Mouse (Mus musculus) retina, postnatal 7 days (tissue): ENCODE data around the gene Acbd7.

Experiments used
- DNase-seq: peaks from one replicate; pipeline ENCODE4 v3.0.0-alpha.2; 2012; ENCODE audit warnings: low read depth, low spot score

Gene Acbd7

DNA sequence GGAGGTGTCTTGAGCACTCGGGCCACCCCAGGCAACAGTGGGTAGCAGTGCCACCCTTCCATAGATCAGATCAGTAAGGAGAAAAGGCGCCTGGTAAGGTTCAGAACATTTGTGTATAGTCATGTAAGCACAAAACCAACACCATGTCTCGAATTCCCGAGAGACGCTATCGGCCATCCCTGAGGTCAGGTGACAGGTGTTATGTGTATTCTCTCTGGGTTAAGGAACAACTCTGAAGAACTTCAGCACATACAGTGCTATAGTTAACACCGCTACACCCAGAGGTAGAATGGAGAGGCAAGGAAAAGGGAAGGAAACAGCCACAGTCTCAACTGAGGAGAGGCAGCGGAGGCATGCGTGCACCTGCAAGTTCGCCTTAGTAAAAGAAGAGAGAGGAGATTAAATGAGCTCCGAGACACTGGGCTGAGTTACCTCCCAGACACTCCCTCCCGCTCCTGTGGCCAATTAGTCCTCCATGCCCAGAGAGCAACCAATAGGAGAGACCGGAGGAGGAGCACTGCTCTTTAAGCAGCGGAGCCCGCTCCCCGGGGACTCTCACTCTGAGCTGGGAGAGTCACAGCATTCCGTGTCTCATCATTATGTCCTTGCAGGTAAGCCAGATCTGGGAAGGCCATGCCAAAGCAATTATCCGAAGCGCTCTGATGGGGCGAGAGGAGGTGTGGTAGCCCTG is at the start of gene Acbd7:
Acbd7 (plus strand) TSS at position 558 of the 691 bp plus-strand sequence.
- peak; percentile 57 for DNase-seq

DNA sequence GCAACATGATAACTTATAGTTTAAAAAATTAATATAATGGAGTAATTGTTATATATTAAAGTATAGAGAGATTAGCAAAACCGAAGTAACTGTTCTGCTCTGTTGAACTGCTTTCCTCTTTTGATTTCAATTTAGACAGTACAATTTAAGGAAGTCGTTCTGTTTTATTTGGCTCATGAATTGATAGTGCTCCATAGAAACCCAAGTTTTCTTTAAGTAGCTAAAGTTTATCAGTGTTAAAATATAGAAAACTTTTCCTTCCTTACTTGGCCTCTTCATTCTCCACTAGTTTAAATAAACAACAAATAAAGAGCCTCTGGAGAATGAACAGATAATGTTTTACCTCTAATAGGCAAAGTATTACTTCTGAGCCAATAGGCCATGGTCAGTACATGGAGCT is 49.7 kb upstream of the Acbd7 start:
- DNase-seq = no peak

DNA sequence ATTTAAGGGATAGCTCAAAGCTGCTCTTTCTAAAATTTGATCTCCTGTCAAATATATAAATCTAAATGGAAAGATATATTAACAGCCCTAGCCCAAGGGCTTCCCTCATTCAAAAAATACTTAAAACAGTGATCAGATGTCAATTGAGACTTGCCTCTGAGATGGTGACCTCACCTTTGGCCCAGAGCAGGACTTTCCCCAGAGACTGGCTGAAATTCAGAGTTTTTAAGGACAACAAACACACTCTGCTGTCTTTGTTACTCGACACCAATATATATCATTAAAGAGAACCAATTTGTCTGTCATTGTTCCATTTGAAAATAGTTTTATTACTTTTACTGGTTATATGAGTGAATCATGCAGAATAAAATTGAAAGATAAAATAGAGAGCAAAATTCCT is 46.4 kb upstream of the Acbd7 start:
- no peak for DNase-seq

DNA sequence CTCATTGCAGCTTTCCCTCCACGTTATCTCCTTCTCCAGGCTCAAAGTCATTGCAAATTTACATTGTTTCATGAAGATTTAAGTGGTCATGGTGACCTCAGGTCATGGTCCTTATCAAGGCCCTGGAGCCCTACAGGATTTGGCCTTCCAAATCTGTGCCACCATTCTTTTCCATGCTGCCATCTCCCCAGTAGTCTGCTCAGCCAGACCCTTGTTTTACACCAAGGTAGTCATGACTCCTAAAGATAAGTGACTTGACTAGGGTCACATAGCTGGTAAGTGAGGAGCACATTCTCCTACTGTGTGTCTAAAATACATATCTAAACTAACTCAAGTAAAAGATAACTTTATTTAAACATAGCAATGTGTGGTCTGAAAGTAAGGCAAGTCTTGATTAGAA is 43.8 kb upstream of the Acbd7 start:
- DNase-seq = no peak

DNA sequence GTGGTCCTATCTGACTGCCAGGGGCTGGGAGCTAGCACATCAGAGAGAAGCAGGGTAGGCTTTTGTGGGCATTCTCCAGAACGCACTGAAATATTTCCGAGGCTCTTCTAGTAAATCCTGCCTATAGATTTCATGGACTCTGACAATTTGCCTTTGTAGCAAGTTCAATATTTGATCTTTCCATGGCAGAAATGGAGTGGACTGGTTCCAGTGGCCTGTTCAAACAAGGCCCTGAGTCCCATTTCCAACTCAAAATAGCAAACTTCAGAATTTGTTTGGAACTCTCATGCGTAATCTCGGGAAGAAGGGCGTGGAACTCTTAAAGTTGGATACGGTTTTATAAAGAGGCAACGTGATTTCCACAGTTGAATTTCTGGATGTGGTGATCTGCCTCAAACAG is 40.1 kb upstream of the Acbd7 start:
- no peak for DNase-seq

DNA sequence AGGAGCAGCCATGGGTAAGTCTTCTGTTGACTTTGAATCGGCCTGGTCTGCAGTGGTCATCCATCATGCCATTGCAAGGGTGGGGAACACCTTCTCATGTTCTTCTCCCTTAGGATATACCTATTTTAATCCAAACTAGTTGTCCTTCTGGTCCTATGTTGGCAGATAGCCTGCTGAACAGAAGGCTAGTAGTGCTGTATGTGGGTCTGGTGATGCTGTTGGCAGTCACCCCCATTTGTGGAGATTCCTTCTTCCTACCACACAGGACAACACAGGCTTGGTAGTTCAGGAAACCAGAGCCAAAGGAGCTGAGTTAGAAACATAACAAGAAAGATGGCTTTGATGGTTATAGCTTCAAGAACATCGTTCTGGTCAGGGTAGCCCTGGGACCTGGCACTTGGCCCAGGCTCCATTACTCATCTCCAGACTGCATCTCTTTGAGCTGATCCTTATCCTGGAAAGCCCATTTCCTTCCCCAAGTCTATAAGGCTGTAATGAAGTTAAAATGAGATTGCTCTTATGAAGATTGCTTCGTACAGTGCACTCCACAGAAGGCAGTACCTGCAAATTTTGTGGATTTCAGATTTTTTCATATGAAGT is 30.4 kb upstream of the Acbd7 start:
- no peak for DNase-seq

DNA sequence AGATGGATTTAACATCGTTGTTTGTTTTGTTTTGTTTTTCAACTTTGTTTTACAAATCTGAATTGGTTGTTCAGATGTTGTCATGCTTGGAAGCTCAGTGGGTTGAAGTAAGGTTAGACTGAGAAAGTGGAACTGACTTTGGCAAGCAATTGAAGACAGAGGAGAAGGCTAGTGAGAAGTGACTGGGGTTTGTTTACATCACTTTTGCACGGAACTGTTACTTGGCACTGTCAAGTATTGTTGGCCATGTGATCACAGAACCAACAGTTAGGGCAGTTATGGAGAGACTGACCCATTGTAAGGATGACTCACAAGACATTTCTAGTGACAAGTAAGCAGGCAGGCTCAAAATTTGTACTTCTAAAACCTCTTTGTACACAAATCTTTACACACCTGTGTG is 12.8 kb upstream of the Acbd7 start:
- no peak for DNase-seq

DNA sequence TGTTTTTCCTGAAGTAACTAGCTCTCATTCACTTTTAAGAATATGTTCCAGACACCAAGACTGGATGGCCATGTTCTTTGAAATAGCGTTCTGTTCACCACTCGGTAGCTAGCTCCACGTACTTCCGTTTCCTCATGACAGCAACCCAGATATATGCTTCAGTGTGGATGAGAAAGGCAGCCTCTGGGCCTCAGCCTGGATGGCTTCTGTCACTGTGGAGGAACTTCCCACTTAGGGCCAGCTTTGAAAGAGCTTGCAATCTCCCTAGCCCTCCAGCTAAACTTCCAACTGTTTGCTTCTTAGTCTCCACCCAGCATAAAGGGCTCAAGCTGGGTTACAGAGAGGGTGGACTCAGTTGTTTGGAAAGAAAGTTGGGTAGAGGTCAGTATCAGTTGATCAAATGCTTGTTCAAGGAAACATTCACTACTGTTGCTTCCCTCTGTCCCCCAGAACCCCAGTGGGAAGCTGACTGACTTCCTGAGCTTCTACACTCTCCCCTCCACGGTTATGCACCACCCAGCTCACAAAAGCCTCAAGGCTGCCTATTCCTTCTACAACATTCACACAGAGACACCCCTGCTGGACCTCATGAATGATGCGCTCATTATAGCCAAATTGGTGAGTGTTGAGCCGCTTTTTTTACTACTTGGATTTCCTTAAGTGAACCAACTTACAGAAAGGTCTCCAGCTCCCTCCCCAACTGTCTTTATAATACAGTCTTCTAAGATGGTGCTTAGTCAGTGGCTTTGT is 11.4 kb upstream of the Acbd7 start:
- DNase-seq = no peak

DNA sequence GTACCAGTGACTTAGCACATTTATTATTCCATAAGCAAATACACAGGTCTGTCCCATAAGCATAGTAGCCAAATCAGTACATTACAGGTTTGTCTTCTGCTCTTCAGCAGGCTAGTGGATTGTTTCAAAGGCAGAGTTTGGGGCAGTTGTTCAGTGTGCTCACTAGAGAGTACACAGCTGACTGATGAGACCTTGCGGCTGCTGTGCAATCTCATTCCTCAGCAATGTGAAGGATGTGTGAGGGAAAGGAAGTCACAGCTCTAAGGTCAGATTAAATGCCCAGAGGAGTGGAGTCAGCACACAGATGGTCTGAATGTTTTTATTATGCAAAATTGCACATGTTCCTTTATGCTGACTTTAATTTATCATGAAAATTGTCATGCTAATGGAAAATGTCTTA is 9.4 kb upstream of the Acbd7 start:
- DNase-seq = no peak

DNA sequence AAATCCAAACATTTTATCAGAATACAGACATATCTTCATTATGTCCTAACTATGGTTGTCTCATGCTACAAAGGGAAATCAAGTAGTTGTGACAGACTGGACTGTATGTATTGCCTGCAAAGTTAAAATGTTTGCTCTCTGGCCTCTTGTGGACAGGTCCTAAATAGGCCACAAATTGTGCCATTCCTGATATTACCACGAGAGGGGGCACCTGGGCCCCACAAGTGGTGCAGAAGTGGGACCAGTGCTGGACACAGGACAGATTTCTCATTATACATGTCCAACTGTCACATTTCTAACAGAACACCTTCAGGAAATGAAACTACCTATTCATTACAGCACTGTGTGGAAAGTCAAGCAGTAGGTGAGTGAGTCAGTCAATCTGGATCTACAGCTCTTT is 8.6 kb upstream of the Acbd7 start:
- peak; percentile 45 for DNase-seq

DNA sequence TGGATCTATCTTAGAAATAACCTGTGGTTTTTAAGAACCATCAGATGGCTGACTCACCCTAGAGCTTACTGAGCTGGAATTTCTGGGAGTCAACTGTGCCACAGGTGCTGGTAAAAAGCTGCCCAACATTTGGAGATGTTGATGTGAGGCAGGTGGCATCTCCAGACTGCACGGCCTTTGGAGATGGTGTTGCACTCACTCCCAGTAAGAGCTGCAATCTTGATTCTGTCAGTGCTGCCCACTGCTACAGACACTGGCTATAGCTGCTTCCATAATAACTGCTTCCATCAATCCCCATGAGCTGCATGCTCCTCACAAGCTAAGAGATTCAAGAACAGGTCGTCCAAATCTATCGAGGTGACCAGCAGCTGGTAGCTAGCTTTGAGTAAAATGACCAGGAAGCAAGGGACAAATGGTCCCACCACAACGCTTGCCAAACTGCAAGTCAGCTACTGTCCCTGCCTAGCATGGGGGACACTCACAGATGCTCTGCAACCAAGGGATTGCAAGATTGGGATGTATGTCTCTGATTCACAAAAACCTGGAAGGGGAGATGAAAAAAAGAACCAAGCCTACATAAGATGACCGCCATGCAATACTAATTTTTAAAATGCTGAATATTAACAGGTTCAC is 4.8 kb upstream of the Acbd7 start:
- DNase-seq = no peak

DNA sequence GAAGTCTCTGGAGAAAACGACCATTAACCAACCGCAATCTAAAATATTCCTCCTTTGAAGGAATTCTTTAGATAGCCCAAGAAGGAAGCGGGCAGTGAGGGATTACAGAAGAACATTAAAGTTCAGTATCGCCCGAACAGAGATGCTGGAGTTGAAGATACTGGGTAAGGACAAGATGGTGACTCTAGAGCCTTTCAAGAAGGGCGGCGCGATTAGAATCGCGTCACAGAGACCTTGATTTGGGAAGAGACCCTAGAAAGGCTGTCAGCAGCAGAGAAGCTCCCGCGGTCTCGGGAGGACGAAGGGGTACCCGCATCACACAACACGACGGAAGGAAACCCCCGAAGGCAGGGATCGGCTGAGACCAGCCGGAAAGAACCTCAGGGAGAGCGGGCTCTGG is 3.9 kb upstream of the Acbd7 start:
- no peak for DNase-seq

DNA sequence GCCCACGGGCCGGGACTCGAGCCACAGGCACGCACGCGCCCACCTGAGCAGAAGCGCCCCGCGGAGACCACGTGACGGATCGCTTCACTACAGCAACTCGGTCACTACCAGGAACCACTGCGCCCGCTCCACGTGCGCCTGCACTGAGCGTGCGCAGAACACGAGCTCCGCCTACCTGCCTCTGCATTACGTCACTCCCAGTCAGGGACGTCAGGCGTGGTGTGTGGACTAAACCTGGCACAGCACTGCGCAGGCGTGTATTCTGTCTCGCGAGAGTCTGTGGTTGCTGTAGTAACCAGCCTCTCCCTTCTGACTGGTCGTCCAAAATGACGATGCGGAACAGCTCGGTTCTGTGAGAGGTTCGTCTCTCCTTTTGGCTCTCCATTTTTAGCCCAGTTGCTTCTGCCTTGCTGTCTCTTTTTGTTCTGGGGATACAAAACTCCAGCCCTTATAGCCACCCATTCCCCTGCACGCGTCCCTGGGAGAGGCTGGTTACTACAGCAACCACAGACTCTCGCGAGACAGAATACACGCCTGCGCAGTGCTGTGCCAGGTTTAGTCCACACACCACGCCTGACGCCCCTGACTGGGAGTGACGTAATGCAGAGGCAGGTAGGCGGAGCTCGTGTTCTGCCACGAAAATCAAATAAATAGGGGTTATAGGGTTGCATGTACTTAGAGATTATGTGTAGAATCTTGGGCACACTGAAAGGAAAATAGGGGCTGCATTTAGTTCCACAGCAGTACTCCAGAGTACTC is 3.3 kb upstream of the Acbd7 start, which contains the start of gene Rpp38:
Rpp38 (minus strand) TSS at position 160 of the 759 bp plus-strand sequence.
- DNase-seq = peak; percentile 94

DNA sequence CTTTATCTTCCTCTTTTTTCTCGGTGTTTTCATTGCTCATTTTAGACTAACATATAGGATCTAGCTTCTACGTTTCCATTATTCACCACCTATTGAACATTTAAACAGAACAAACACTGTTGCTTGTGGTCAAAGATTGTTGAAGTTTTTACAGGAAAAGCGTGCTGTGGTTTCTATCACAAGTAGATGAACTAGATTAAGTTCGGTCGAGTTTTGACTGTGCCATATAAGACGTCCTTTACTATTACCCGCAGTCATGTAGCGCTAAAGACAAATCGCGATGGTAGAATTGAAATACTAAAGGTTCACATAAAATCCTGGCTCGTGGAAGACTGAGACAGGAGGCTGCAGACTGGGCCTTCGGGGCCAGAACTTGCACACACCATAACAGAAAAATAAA is 2.2 kb upstream of the Acbd7 start:
- DNase-seq = no peak

DNA sequence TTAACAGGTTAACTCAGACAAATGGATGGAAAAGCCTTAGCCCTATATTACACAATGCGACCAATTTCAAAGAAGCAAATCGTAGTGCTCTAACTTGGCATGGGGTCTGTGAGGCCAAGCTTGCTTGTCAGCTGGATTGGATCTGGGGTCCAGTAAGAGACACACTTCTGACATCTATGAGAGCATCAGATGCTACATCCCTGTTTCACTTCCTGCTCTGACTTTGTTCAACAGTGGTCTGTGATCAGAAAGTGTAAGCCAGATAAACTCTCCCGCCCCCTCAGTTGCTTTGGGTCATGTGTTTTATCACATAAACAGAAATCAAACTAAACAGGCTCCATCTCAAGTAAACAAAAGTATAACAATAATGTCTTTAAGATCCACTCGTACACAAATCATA is 12.5 kb downstream of the Acbd7 start:
- DNase-seq = no peak

DNA sequence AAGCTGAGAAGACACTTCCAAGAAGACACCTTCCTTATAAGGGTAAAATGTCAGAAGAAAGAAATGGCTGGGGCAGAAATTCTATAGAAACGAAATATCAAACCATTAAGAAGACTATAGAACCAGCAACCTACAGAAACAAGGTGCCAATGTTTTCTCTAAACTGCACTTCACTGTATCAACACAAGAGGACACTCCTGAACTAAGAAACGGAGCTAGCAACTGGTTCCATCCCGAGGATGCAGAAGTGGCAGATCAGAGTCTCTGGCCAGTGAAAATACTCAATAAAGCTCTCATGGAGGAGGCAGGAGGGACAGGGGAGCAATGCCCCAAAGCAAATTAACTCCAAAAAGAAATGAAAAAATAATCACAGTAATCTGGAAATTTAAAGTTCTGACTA is 13.0 kb downstream of the Acbd7 start:
- DNase-seq = peak; percentile 45

DNA sequence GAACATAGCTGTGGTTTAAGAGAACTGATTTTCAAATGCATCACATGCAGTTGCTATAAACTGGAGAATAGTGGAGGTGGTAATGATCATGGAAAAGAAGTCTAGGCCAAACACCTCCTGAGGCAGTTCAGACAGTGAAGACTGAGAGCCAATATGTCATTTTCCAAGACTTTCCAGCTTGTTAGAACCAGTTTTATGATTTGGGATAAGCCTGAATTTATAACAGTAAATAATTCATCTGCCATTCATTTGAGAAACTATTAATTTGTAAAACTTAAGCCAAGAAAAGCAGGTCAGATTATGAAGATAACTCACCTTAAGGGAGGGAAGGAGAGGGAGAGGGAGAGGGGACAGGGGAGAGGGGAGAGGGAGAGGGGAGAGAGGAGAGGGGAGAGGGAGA is 17.2 kb downstream of the Acbd7 start:
- no peak for DNase-seq

DNA sequence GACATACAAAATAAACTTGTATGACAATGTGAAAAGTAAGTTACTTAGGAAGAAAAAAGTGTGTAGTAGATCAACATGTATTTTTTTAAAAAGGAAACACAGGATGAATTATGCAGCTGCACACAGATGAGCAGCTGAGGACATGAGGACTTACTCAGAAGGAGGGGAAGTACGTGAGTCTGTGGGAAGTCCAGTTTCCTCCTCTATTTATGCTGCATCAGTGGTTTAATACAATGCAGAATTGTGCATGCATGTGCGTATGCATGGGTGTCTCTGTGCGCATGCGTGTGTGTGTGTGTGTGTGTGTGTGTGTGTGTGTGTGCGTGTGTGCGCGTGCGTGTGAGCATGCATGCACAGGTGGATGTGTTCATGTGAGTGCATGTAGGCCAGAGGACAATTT is 19.8 kb downstream of the Acbd7 start:
- no peak for DNase-seq

DNA sequence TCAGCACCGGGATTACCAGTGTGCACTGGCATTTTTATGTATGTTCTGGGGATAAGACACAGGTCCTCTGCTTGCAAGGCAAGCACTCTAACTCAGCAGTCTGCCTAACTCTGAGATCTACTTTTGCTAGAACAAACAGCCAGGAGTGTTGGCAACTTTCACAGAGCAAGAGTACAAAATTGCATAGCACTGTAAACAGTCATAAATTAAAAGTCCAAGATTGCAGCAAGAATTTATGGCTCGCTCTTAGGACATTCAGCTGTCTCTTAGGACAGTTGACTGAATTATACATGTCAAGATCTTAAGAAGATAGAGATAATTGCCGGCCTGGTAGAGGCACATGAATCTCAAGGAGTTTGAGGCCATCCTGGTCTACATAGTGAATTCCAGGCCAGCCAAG is 20.3 kb downstream of the Acbd7 start:
- no peak for DNase-seq

DNA sequence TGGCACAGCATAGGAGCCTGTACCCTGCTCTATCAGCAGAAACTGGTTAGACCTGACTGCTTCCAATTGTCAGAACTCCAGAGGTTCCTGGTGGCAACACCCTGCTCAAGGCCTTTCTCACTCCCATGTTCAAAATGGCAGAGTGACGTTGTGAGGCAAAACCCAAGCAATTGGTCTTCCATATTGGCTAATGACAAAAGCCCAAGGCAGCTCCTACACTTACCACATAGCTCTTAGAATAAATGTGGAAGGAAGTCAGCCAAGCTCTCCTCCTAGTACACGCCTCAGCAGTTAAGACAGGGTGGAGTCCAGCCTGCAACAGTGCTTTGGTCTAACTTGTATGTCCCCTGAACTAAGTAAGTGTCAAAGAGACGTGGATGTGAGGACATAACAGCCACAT is 21.9 kb downstream of the Acbd7 start:
- DNase-seq = no peak

DNA sequence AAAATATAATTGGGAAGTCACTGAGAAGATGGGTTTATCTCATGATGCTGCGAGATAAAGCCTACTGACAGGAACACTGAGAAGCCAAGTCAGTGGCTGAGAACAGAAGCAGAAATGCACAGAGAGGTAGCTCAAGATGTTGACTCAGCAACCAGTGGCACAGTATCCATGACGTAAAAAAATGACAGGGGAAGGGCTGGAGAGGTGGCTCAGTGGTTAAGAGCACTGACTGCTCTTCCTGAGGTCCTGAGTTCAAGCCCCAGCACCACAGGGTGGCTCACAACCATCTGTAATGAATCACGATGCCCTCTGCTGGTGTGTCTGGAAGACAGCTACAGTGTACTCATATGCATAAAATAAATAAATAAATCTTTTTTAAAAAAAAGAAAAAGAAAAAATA is 25.1 kb downstream of the Acbd7 start:
- DNase-seq = no peak

DNA sequence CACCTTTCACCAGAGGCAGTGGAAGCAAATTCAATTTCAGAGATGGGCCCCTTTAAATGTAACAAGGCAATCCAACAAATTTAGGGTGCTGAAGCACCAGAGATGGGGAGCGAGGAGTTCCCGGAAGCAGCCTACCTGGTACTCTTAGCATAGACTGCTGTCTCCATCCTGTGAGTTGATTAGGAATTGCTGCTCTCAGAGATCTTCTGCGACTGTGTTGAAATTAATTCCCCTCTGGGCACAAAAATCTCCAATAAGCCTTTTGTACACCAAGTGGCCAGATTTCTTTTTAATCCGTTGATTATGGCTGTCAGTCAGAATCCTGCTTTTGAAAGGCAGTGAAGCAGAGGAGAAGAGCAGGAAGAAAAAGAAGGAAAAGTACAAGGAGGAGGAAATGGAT is 29.2 kb downstream of the Acbd7 start:
- DNase-seq = peak; percentile 11
